Mouse (Mus musculus): ENCODE measurements around the gene Ift20.

DNA sequence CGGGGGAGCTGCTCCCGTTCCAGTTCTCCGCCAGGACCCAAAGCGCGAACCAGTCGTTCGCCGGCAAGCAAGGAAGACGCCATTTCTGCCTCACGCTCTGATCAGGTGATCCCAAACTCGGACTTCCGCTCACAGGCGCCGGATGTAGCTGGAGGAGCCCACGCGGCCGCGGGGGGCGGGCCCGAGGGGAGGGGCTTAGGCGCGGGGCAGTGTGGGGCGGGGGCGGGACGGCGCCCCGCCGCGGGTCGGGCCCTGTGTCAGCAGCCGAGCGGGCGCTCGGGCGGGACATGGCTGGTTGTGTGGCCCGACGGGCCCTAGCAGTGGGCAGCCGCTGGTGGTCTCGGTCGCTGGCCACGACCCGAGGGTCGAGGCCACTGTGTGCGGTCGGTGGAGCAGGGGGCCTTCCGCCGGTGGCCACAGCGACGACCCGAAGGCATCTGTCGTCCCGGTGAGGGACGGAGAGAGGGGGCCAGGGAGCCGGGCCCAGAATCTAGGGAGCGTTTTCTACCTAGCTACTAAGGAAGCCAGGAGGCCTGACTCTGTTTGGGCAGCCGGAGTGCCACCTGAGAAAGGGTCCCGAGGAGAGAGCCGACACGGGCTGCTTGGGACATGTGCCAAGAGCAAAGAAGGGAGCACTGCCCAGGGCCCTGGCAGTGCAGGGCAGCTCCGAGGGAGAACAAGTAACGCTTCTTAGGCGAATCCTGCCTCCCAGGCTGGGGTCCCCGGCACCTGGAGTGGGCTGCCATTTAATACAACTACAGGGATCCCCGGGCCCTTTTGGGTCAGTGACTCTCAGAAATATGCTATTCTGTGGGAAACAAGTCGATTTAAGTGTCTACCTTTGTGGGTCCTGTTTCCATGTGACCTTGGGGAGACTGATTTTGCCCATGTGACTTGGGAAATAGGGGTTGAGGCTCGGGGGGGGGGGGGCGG is 23.9 kb upstream of the Ift20 start, which contains the start of the genes Tmem199 and Poldip2:
- TF ChIP-seq POLR2A (IDR thresholded peaks at IDR 0.05; ENCODE audit: borderline replicate concordance, low read depth, low read length), result no peak; the same call in 1 of the 2 replicates
- no peak for TF ChIP-seq CTCF (IDR thresholded peaks at IDR 0.05; ENCODE audit: low read depth, low read length)
